Mouse (Mus musculus) spleen, postnatal 0 days (tissue): Measurements from ENCODE around the gene Pask. TPM values are rescaled to one million over a fixed set of nuclear protein-coding genes. Genes with fewer than 3 reads are reported as not detected.

Experiments
- polyA plus RNA-seq: library from polyadenylated mRNA; unstranded; fragments of >200 nt; fragmentation: Nextera tagmentation; extraction: Ambion mirVana; gene quantifications from 2 replicates; pipeline ENCODE4 v1.2.1, GENCODE M21; 2015

The Pask gene
- polyA plus RNA-seq = 8.1 and 9.1 TPM in 2 replicates

DNA sequence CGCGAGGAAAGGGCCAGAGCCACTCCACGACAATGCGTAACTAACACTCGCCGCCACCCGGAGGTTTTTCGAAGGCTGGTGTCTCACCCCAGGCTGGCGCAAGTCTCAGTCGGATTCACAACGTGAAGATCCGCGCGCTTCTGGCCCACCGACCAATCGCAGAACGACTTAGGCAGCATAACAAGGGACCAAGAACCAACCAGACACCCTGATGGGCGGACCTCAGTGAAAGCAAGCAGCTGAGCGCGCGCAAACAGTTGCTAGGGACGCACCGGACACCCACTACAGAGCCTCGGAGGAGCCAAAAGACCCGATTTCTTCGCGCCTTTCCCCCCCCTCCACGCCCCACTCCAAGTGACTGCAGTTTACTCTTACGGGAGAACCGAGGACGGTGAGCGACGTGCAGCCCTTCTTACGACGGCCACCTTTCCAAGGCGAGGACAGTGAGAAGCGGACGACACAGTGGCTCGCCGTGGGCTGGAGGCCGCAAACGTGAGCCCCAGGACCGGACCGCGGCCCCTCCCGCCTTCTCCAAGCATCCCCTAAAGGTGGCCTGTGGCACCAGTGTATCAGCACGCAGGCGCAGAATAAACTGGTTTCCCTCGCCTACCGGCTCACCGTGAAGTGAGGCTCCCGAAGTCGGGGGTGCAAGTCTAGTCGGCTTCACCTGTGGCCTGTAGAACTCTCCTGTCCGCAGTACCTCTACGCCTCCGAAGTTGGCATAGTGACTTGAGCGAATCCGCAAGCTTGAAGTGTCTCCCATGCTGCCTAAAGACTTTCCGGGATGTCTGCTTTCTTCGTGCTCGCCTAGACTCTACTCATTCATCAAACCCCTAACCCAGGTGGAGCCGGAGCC is at the start of gene Pask, which contains the start of gene Ppp1r7:
Gene Pask (minus strand): TSS at position 835 of the 856 bp plus-strand sequence.
Gene Ppp1r7 (plus strand): TSS at position 207 of the 856 bp plus-strand sequence.

GRCm38 (mm10) chr1:93373665-93374064 is 30.4 kb upstream of the Pask start, which contains the start of gene Ano7:
Gene Ano7 (plus strand): TSS chr1:93373930.

DNA sequence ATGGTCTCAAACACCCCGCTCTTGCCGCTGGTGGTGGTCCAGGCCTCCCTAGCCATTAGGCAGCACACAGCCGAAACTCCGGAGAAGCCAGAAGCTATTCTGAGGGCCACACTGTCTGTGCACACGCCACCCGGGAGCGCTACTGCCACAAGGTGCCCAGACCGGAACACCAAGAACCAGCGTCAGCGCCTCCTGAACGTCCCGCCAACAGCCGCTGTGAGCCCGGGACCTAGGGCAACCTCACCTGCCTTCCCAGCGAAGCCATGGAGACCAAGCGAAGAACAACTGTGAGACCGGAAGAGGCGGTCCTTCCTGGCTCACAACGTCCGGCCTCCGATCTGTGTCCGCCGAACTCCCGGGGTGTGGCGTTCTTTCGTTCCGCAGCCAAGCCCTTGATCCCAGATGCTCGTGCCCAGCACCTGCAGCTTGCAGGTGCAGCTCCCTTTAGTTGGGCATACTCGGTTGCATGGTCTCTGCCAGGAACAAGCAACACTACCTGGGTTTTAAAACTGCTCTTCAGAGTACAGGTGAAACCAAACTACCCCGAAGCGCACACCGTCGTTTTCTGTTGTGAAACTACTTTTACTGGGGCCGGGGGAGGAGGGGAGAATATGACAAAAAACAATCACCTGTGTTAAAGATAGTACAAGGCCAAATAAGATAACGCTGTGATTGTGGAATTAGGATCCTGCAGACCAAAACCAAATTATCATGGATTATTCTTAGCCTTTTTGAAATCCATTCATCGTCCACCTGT is 37.5 kb downstream of the Pask start, which contains the start of gene Mterf4:
Gene Mterf4 (minus strand): TSS at position 335 of the 757 bp plus-strand sequence.

Other genes with a start within 250 kb of the Pask start
- gene Kif1a, start 241.5 kb downstream of the Pask start, polyA plus RNA-seq = 1.9 and 2.8 TPM in 2 replicates
- 0.40 and 0.45 TPM in 2 replicates for gene Agxt, start 208.2 kb downstream of the Pask start, polyA plus RNA-seq
- 0.06 and 0.10 TPM in 2 replicates for gene 2310007B03Rik, start 182.5 kb downstream of the Pask start, polyA plus RNA-seq
- 0.05 and 0.06 TPM in 2 replicates for gene Crocc2, start 174.8 kb downstream of the Pask start, polyA plus RNA-seq
- 4.2 and 9.9 TPM in 2 replicates for gene Sned1, start 107.6 kb downstream of the Pask start, polyA plus RNA-seq
- gene Mterf4, start 37.6 kb downstream of the Pask start, polyA plus RNA-seq = 12.1 and 13.9 TPM in 2 replicates
- gene Ppp1r7, start 628 bp downstream of the Pask start, polyA plus RNA-seq = 37.6 and 41.4 TPM in 2 replicates
- not detected in 2 replicates for gene Ano7, start 30.4 kb upstream of the Pask start, polyA plus RNA-seq
- gene Hdlbp, start 135.3 kb upstream of the Pask start, polyA plus RNA-seq = 71.1 and 74.5 TPM in 2 replicates
- 0.64 and 1.1 TPM in 2 replicates for gene Farp2, start 168.6 kb upstream of the Pask start, polyA plus RNA-seq